Mouse (Mus musculus): ENCODE results near the gene Prkch.
"Not testable (repeated sequence)": the region's sequence is repeated elsewhere in the genome, so short reads cannot be mapped to it uniquely, and the experiment has no call there.

DNA sequence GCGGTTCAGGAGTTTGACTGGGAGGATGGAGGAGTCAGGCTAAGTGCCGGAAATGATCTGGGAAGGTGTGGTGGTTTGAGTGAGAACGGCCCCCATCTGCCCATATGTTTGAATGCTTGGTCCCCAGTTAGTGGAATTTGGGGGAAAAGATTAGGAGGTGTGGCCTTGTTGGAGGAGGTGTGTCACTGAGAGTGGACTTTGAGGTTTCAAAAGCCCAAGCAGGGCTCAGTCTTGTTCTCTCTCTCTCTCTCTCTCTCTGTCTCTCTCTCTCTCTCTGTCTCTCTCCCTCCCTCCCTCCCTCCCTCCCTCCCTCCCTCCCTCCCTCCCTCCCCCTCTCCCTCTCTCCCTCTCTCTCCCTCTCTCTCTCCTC lies 46.5 kb upstream of the Prkch start:
- TF ChIP-seq USF1 (IDR thresholded peaks at IDR 0.05; ENCODE audit: low read depth); CTCF (IDR thresholded peaks at IDR 0.05; ENCODE audit: control insufficient read depth, insufficient read depth, insufficient read length); CEBPB (IDR thresholded peaks at IDR 0.05; ENCODE audit: low read depth); MYOG (IDR thresholded peaks at IDR 0.05; ENCODE audit: control insufficient read depth, extremely low read depth, insufficient read length); MAX (IDR thresholded peaks at IDR 0.05); MYOD1 (IDR thresholded peaks at IDR 0.05; ENCODE audit: control insufficient read depth, insufficient read length, low read depth): not testable (repeated sequence)
